Mouse (Mus musculus) stomach, embryonic 16.5 days (tissue): Measurements from ENCODE around the gene Slc35e3. TPM values are rescaled to one million over a fixed set of nuclear protein-coding genes. Genes with fewer than 3 reads are reported as not detected.
A peak's percentile ranks its signal among the peaks of the same experiment; 100 is the strongest.

Experiments
- ATAC-seq: fragments of 200-750 bp; cut with Nextera tagmentation; 2 replicates; pipeline ENCODE4 v1.8.0; 2017; ENCODE audit warnings: moderate number of reproducible peaks, moderate TSS enrichment; ENCODE audit not compliant: insufficient read depth, low FRiP score
- H3K27ac ChIP-seq: fragments of 300-500 bp; sonication (generic); 2 replicates; pipeline ENCODE4 v1.5.1; 2014; ENCODE audit warnings: low read length
- H3K27me3 ChIP-seq: fragments of 300-500 bp; sonication (generic); 2 replicates; pipeline ENCODE4 v1.6.1; 2014; ENCODE audit warnings: low read length, control low read depth, mixed read lengths; ENCODE audit not compliant: control insufficient read depth, insufficient read depth
- H3K36me3 ChIP-seq: fragments of 300-500 bp; sonication (generic); 2 replicates; pipeline ENCODE4 v1.6.1; 2014; ENCODE audit warnings: low read length; ENCODE audit not compliant: control insufficient read depth, insufficient read depth
- H3K4me1 ChIP-seq: fragments of 300-500 bp; sonication (generic); 2 replicates; pipeline ENCODE4 v1.6.1; 2014; ENCODE audit warnings: low read length, control low read depth, mixed read lengths; ENCODE audit not compliant: control insufficient read depth, insufficient read depth
- H3K4me2 ChIP-seq: fragments of 300-500 bp; sonication (generic); 2 replicates; pipeline ENCODE4 v1.6.1; 2014; ENCODE audit warnings: low read depth, low read length, mixed read lengths
- H3K4me3 ChIP-seq: fragments of 300-500 bp; sonication (generic); replicated peaks from 2 replicates; pipeline ENCODE4 v1.5.1; 2014; ENCODE audit warnings: mild to moderate bottlenecking, low read length
- H3K9ac ChIP-seq: fragments of 300-500 bp; sonication (generic); 2 replicates; pipeline ENCODE4 v1.6.1; 2014; ENCODE audit warnings: low read length
- H3K9me3 ChIP-seq: fragments of 300-500 bp; sonication (generic); replicated peaks from 2 replicates; pipeline ENCODE4 v1.6.1; 2016; ENCODE audit warnings: low read length, control low read depth; ENCODE audit not compliant: control insufficient read depth
- WGBS: fragments of 180-500 bp; shearing (Covaris S2); extraction: QIAGEN DNeasy Blood & Tissue Kit; methylation state at CpG from one replicate; pipeline ENCODE4 v1.1.7; 2014; 5-methylcytosine and 5-hydroxymethylcytosine counted together
- polyA plus RNA-seq: library from polyadenylated mRNA; unstranded; fragments of >200 nt; fragmentation: Nextera tagmentation; extraction: Ambion mirVana; gene quantifications from 2 replicates; pipeline ENCODE4 v1.2.1, GENCODE M21; 2015

The Slc35e3 gene
- polyA plus RNA-seq, 1 experiment from 2014 or later: 14.2 TPM

- H3K9ac ChIP-seq: no peak overlapping the region
- 0 out of 2 replicates have a peak, but pooled peaks cover 3% of the 10 kb centered on the region for H3K36me3 ChIP-seq
- no peak for ATAC-seq
- H3K27ac ChIP-seq: no peak overlapping the region
- 71% methylated on average over 14 of the region's 14 CpGs for WGBS
- H3K4me2 ChIP-seq: no peak overlapping the region
- H3K9me3 ChIP-seq: no peaks in the 10 kb centered on the region
- H3K27me3 ChIP-seq: no peaks in the 10 kb centered on the region
- no peaks in the 10 kb centered on the region for H3K4me1 ChIP-seq
- H3K4me3 ChIP-seq: no peak overlapping the region
Measured at GRCm38 (mm10) chr10:117732962-117733592, 13.1 kb downstream of the Slc35e3 start.

- H3K4me3 ChIP-seq: no peak overlapping the region
- H3K4me2 ChIP-seq: no peak overlapping the region
- H3K36me3 ChIP-seq: 0 out of 2 replicates have a peak, but pooled peaks cover 3% of the 10 kb centered on the region
- no peak overlapping the region for H3K27ac ChIP-seq
- no peaks in the 10 kb centered on the region for H3K4me1 ChIP-seq
- 74% methylated on average over 5 of the region's 5 CpGs for WGBS
- ATAC-seq: peak; percentile 44
- H3K27me3 ChIP-seq: no peaks in the 10 kb centered on the region
- H3K9ac ChIP-seq: no peak overlapping the region
- no peaks in the 10 kb centered on the region for H3K9me3 ChIP-seq
Measured at GRCm38 (mm10) chr10:117732184-117732583, 14.0 kb downstream of the Slc35e3 start.

- no peak overlapping the region for H3K4me3 ChIP-seq
- no peaks in the 10 kb centered on the region for H3K4me1 ChIP-seq
- H3K27ac ChIP-seq: no peak overlapping the region
- no peak overlapping the region for H3K4me2 ChIP-seq
- no peak for ATAC-seq
- H3K9ac ChIP-seq: no peak overlapping the region
- no peaks in the 10 kb centered on the region for H3K27me3 ChIP-seq
- H3K9me3 ChIP-seq: no peaks in the 10 kb centered on the region
- 0 out of 2 replicates have a peak, but pooled peaks cover 3% of the 10 kb centered on the region for H3K36me3 ChIP-seq
- WGBS: 51% methylated on average over 14 of the region's 15 CpGs
Measured at GRCm38 (mm10) chr10:117731244-117732101, 14.7 kb downstream of the Slc35e3 start.

- Histone ChIP-seq H3K27me3 (no peaks in the 10 kb centered on the region), H3K9me3 (no peaks in the 10 kb centered on the region), H3K4me2 (no peak overlapping the region), H3K4me1 (no peaks in the 10 kb centered on the region), H3K4me3 (no peak overlapping the region), H3K9ac (no peak overlapping the region), H3K27ac (no peak overlapping the region), H3K36me3 (no peaks in the 10 kb centered on the region)
- 91% methylated on average over 12 of the region's 12 CpGs for WGBS
- ATAC-seq: no peak
Measured at GRCm38 (mm10) chr10:117730637-117731203, 15.4 kb downstream of the Slc35e3 start.

GRCm38 (mm10) chr10:117730140-117730539, 16.0 kb downstream of the Slc35e3 start:
- Histone ChIP-seq H3K27ac (no peak overlapping the region), H3K9me3 (no peaks in the 10 kb centered on the region), H3K27me3 (no peaks in the 10 kb centered on the region), H3K4me1 (no peaks in the 10 kb centered on the region), H3K4me2 (no peak overlapping the region), H3K4me3 (no peak overlapping the region), H3K36me3 (no peaks in the 10 kb centered on the region), H3K9ac (no peak overlapping the region)
- 94% methylated on average over 7 of the region's 7 CpGs for WGBS
- no peak for ATAC-seq

- no peaks in the 10 kb centered on the region for H3K9me3 ChIP-seq
- no peak overlapping the region for H3K9ac ChIP-seq
- WGBS: 47% methylated on average over 11 of the region's 11 CpGs
- no peaks in the 10 kb centered on the region for H3K36me3 ChIP-seq
- no peaks in the 10 kb centered on the region for H3K27me3 ChIP-seq
- no peaks in the 10 kb centered on the region for H3K4me1 ChIP-seq
- H3K27ac ChIP-seq: no peak overlapping the region
- 0 out of 2 replicates have a peak, but pooled peaks have one; percentile 31 for ATAC-seq
- no peak overlapping the region for H3K4me2 ChIP-seq
- no peak overlapping the region for H3K4me3 ChIP-seq
Measured at GRCm38 (mm10) chr10:117729139-117729814, 16.9 kb downstream of the Slc35e3 start.

- H3K36me3 ChIP-seq: no peaks in the 10 kb centered on the region
- H3K4me1 ChIP-seq: no peaks in the 10 kb centered on the region
- H3K9me3 ChIP-seq: no peaks in the 10 kb centered on the region
- H3K27ac ChIP-seq: no peak overlapping the region
- no peaks in the 10 kb centered on the region for H3K27me3 ChIP-seq
- H3K4me2 ChIP-seq: no peak overlapping the region
- H3K4me3 ChIP-seq: no peak overlapping the region
- WGBS: 83% methylated on average over 5 of the region's 5 CpGs
- ATAC-seq: no peak
- H3K9ac ChIP-seq: no peak overlapping the region
Measured at GRCm38 (mm10) chr10:117728574-117728973, 17.6 kb downstream of the Slc35e3 start.

GRCm38 (mm10) chr10:117727518-117728110, 18.6 kb downstream of the Slc35e3 start:
- H3K4me3 ChIP-seq: no peak overlapping the region
- H3K27me3 ChIP-seq: no peaks in the 10 kb centered on the region
- H3K4me1 ChIP-seq: no peaks in the 10 kb centered on the region
- WGBS: 77% methylated on average over 9 of the region's 9 CpGs
- H3K9ac ChIP-seq: no peak overlapping the region
- no peak overlapping the region for H3K4me2 ChIP-seq
- no peaks in the 10 kb centered on the region for H3K9me3 ChIP-seq
- no peaks in the 10 kb centered on the region for H3K36me3 ChIP-seq
- no peak overlapping the region for H3K27ac ChIP-seq
- ATAC-seq: no peak
